Mouse (Mus musculus) C2C12 (cell line): ENCODE measurements at regions not wholly inside any gene's neighbourhood (a gene's known extent, or its start where the extent isn't known, plus 50 kb on each side); places are given as distances from the start of the nearest gene placed in this dataset.

ENCODE experiments used
- CEBPB ChIP-seq: IDR thresholded peaks from one replicate; pipeline ENCODE4 v1.6.1; 2011; ENCODE audit warnings: low read depth, mild to moderate bottlenecking, control low read depth, moderate library complexity
- CTCF ChIP-seq: IDR thresholded peaks from one replicate; pipeline ENCODE4 v1.5.1; 2011; ENCODE audit not compliant: control insufficient read depth, insufficient read depth, insufficient read length
- MAX ChIP-seq: IDR thresholded peaks from one replicate; pipeline ENCODE4 v1.6.1; 2011; ENCODE audit warnings: mild to moderate bottlenecking, control low read depth
- MYOD1 ChIP-seq: IDR thresholded peaks from one replicate; pipeline ENCODE4 v1.6.1; 2011; ENCODE audit warnings: low read depth; ENCODE audit not compliant: control insufficient read depth, insufficient read length
- MYOG ChIP-seq: IDR thresholded peaks from one replicate; pipeline ENCODE4 v1.6.1; 2011; ENCODE audit not compliant: control insufficient read depth, insufficient read length; ENCODE audit errors: extremely low read depth
- USF1 ChIP-seq: IDR thresholded peaks from one replicate; pipeline ENCODE4 v1.6.1; 2011; ENCODE audit warnings: low read depth, mild to moderate bottlenecking, control low read depth, moderate library complexity

DNA sequence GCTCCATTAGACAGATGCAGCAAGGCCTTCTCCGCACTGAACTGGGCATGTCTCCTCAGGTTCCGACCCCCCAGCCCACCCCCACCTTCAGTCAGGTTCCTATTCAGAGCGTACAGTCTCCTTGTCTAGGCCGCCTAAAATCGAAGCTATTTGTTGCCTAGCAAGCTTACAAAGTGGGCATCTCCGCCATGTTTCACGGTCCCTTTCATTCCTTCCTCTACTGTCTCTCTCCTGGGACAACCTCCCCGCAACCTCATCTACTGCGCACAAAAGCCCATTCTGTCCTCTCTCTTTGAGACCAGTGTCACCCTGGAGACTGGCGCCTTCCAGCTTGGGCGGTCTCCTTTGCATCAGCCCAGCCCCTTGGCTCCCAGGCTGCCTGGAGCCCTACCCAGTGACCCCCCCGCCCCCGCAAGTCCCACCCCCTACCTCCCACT is 86.8 kb downstream of the Amer3 start:
- no peak for TF ChIP-seq CTCF
- no peak for TF ChIP-seq USF1
- no peak for TF ChIP-seq MAX
- no peak for TF ChIP-seq MYOG
- TF ChIP-seq MYOD1: no peak
- TF ChIP-seq CEBPB: no peak
